Mouse (Mus musculus) forebrain, embryonic 14.5 days (tissue): ENCODE data around the gene Cope. TPM values are rescaled to one million over a fixed set of nuclear protein-coding genes. Genes with fewer than 3 reads are reported as not detected.

ENCODE experiments used
- ATAC-seq: fragments of 200-750 bp; cut with Nextera tagmentation; 2 replicates; pipeline ENCODE4 v1.8.0; 2017; ENCODE audit warnings: mild to moderate bottlenecking, moderate library complexity
- DNase-seq: peaks from one replicate; pipeline ENCODE4 v3.0.0-alpha.2; 2015; ENCODE audit warnings: low spot score
- H3K27ac ChIP-seq: fragments of 300-500 bp; sonication (generic); 2 replicates; pipeline ENCODE4 v1.5.1; 2014; ENCODE audit warnings: low read depth, mild to moderate bottlenecking, control low read depth, low read length, moderate library complexity
- H3K27me3 ChIP-seq: fragments of 300-500 bp; sonication (generic); replicated peaks from 2 replicates; pipeline ENCODE4 v1.6.1; 2014; ENCODE audit warnings: low read length, control low read depth, mixed read lengths; ENCODE audit not compliant: control insufficient read depth, insufficient read depth
- H3K36me3 ChIP-seq: fragments of 300-500 bp; sonication (generic); 2 replicates; pipeline ENCODE4 v1.6.1; 2014; ENCODE audit warnings: low read length, control low read depth; ENCODE audit not compliant: control insufficient read depth, insufficient read depth
- H3K4me1 ChIP-seq: fragments of 300-500 bp; sonication (generic); 2 replicates; pipeline ENCODE4 v1.6.1; 2014; ENCODE audit warnings: antibody characterized with exemption, low read length, control low read depth; ENCODE audit not compliant: control insufficient read depth, insufficient read depth
- H3K4me2 ChIP-seq: fragments of 300-500 bp; sonication (generic); 2 replicates; pipeline ENCODE4 v1.6.1; 2014; ENCODE audit warnings: mild to moderate bottlenecking, control low read depth, low read length
- H3K4me3 ChIP-seq: fragments of 300-500 bp; sonication (generic); 2 replicates; pipeline ENCODE4 v1.5.1; 2014; ENCODE audit warnings: low read depth, low read length, control low read depth
- H3K9ac ChIP-seq: fragments of 300-500 bp; sonication (generic); 2 replicates; pipeline ENCODE4 v1.6.1; 2014; ENCODE audit warnings: mild to moderate bottlenecking, low read length, control low read depth, moderate library complexity
- H3K9me3 ChIP-seq: fragments of 300-500 bp; sonication (generic); replicated peaks from 2 replicates; pipeline ENCODE4 v1.6.1; 2016; ENCODE audit warnings: low read length, control low read depth, mixed read lengths; ENCODE audit not compliant: control insufficient read depth
- WGBS: fragments of 180-500 bp; shearing (Covaris S2); extraction: QIAGEN DNeasy Blood & Tissue Kit; methylation state at CpG from one replicate; pipeline ENCODE4 v1.1.7; 2014; 5-methylcytosine and 5-hydroxymethylcytosine counted together
- polyA plus RNA-seq: library from polyadenylated mRNA; unstranded; fragments of >200 nt; fragmentation: Nextera tagmentation; extraction: Ambion mirVana; gene quantifications from 2 replicates; pipeline ENCODE4 v1.2.1, GENCODE M21; 2014

Cope gene
- polyA plus RNA-seq, 1 experiment from 2014 or later: 332 TPM

DNA sequence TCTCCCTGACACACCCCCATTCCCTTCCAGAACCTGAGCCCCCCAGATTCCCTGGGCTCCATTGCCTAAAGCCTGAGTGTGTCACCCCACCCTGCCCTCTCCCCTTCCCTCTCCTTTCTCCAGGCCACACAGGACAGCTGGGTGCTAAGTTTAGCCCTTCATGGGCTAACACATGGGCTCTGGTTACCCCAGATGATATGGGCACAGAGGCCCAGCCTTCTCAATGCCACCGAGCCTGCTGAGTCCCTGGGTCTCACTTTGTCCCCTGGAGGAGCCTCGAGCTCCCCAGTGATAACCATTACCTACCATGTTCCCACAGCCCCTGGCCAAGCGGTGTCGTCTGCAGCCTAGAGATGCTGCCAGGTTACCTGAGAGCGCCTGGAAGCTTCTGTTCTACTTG, 15.6 kb downstream of the Cope start:
- peak overlapping the region; percentile 46; the same call in 1 of the 2 replicates for H3K4me3 ChIP-seq
- ATAC-seq (no peak), DNase-seq (no peak)
- peaks cover 34% of the 10 kb centered on the region for H3K36me3 ChIP-seq
- no peaks in the 10 kb centered on the region for H3K27me3 ChIP-seq
- H3K9ac ChIP-seq: peak overlapping the region; percentile 45; the same call in 1 of the 2 replicates
- H3K9me3 ChIP-seq: no peaks in the 10 kb centered on the region
- peaks cover 24% of the 10 kb centered on the region for H3K4me1 ChIP-seq
- H3K27ac ChIP-seq: peak overlapping the region; percentile 95
- WGBS: 78% methylated on average over 5 of the region's 5 CpGs
- H3K4me2 ChIP-seq: peak overlapping the region; percentile 84

DNA sequence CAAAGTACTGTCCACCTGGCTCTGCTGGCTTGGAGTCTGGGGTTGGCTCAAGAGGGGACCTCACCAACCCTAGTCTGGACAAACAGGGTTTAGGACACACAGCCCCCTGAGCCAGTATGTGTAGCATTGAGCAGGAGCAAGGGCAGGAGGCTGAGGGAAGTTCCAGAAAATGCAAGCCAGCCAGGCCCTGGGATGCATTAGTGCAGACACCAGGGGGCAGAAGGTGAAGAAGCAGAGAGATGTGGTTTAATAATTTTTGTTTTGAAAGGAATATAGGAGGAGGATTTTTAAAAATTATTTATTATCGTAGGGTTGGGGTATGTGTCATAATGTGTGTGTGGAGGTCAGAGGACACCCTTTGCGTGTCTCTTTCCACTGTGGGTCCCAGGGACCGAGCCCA, 21.4 kb downstream of the Cope start:
- Histone ChIP-seq H3K4me3 (no peak overlapping the region), H3K9me3 (no peaks in the 10 kb centered on the region), H3K27ac (no peak overlapping the region), H3K4me1 (no peaks in the 10 kb centered on the region), H3K27me3 (no peaks in the 10 kb centered on the region), H3K4me2 (no peak overlapping the region), H3K9ac (no peak overlapping the region), H3K36me3 (peaks cover 60% of the 10 kb centered on the region)
- WGBS: 93% methylated on average over 3 of the region's 3 CpGs
- DNase-seq (no peak), ATAC-seq (no peak)

DNA sequence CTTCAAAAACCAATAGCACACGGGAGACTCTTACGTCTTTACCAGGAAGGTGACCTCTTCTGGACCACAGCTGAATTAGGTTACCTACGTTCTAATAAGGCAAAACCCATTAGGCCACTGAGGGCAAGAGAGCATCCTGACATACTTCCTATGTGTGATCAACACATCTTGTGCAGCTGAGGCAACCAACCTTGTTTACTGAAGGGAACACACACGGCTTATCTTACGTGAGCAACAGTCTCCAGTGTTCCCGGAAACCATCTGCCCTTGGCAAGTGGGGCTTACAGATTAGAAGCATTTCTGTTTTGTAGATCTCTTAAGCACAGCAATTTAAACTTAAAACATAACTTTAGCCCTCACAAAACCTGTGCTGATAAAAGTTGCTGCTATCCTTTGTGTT, 25.2 kb downstream of the Cope start:
- 93% methylated on average over 6 of the region's 6 CpGs for WGBS
- DNase-seq (no peak), ATAC-seq (no peak)
- Histone ChIP-seq H3K9ac (no peak overlapping the region), H3K36me3 (peaks cover 68% of the 10 kb centered on the region), H3K4me3 (no peak overlapping the region), H3K9me3 (no peaks in the 10 kb centered on the region), H3K27ac (no peak overlapping the region), H3K4me2 (no peak overlapping the region), H3K4me1 (peaks cover 18% of the 10 kb centered on the region), H3K27me3 (no peaks in the 10 kb centered on the region)

DNA sequence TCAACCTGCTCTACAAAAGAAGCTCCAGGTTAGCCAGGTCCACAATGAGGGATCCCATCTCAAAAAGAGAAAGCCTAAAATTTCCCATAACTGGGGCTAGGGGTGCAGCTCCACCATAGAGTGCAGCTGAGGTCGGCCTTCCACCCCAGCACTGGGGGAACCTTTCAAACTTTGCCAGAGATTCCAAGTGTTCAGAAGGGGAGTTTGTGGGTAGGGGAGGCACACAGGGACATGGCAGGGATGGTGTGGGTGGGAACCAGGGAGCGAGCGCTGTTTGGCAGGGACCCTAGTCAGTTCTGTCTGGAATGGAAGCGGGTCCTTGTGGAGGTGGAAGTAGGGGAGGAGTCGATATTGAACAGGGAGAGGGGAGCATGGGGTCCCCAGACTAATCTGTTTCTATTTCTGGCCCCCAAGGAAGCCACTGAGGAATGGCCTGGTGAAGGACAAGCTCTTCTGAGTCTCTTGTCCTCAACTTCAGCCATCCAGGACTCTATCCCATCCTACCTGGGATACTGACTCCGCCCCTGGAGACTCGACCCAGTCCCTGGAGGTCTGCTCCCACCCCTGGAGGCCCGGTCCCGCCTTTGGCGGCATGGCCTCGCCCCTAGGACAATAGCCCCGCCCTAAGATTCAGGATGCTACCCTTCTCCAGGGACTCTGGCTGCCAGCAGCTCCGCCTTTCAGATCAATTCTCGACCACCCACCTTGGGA, 27.0 kb downstream of the Cope start, which contains the start of gene Gdf1:
Gene Gdf1, plus strand, starts transcription at position 694 of the 711 bp plus-strand sequence.
- peak within 1 kb of the TSS; percentile 28; the same call in 1 of the 2 replicates for H3K4me2 ChIP-seq
- ATAC-seq (no peak), DNase-seq (no peak)
- H3K9ac ChIP-seq: peak within 1 kb of the TSS; percentile 37
- peaks cover 18% of the 10 kb centered on the region for H3K4me1 ChIP-seq
- no peaks in the 10 kb centered on the region for H3K9me3 ChIP-seq
- 29% methylated on average over 14 of the region's 14 CpGs for WGBS
- no peaks in the 10 kb centered on the region for H3K27me3 ChIP-seq
- no peak within 1 kb of the TSS for H3K27ac ChIP-seq
- peaks cover 70% of the 10 kb centered on the region for H3K36me3 ChIP-seq
- no peak within 1 kb of the TSS for H3K4me3 ChIP-seq

DNA sequence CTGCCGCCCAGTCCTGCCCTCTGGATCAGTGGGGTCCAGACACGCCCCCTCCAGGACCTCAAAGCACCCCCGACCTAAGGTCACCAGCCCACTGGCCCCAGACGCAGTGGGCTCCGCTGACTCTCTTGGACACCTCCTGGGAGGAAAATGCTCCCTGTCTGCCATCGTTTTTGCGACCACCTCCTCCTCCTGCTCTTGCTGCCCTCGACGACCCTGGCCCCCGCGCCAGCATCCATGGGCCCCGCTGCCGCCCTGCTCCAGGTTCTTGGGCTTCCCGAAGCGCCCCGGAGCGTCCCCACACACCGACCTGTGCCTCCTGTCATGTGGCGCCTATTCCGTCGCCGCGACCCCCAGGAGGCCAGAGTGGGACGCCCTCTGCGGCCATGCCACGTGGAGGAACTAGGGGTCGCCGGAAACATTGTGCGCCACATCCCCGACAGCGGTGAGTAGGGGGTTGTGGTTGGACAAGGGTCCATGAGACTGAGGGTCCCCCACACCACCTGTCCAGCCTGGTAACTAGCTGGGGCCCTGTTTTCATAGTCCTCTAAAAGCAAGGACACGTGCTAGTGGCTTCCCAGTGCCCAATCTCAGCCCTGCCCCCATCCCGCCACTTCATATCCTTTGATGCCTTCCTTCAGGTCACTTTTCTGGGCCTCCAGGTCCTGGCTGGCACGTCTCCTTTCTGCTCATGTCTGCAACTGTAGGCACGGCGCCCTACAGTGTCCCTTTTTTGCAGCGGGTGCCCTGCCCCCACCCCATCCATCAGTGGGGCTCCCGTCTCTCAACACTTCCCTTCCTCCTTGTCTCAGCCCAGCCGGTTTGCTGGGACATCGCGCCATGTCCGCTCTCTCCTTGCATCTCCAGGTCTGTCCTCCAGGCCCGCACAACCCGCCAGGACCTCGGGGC, 27.8 kb downstream of the Cope start:
- Histone ChIP-seq H3K4me3 (no peak overlapping the region), H3K27me3 (no peaks in the 10 kb centered on the region), H3K4me1 (peaks cover 18% of the 10 kb centered on the region), H3K27ac (no peak overlapping the region), H3K9ac (peak overlapping the region; percentile 37), H3K9me3 (no peaks in the 10 kb centered on the region), H3K36me3 (peaks cover 71% of the 10 kb centered on the region), H3K4me2 (peak overlapping the region; percentile 28; the same call in 1 of the 2 replicates)
- WGBS: 9% methylated on average over 45 of the region's 45 CpGs
- DNase-seq (no peak), ATAC-seq (peak; percentile 10)

DNA sequence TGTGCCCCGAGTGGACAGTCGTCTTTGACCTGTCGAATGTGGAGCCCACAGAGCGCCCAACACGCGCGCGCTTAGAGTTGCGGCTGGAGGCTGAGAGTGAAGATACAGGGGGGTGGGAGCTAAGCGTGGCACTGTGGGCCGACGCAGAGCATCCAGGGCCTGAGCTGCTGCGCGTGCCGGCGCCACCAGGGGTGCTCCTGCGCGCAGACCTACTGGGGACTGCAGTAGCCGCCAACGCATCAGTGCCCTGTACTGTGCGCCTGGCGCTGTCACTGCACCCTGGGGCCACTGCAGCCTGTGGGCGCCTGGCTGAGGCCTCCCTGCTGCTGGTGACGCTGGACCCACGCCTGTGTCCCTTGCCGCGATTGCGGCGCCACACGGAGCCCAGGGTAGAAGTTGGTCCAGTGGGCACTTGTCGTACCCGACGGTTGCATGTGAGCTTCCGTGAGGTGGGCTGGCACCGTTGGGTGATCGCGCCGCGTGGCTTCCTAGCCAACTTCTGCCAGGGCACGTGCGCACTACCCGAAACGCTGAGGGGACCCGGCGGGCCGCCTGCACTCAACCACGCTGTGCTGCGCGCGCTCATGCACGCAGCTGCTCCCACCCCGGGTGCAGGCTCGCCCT, 28.5 kb downstream of the Cope start:
- H3K4me2 ChIP-seq: peak overlapping the region; percentile 28; the same call in 1 of the 2 replicates
- peaks cover 18% of the 10 kb centered on the region for H3K4me1 ChIP-seq
- H3K9me3 ChIP-seq: no peaks in the 10 kb centered on the region
- H3K27me3 ChIP-seq: no peaks in the 10 kb centered on the region
- H3K36me3 ChIP-seq: peaks cover 74% of the 10 kb centered on the region
- no peak overlapping the region for H3K4me3 ChIP-seq
- 0 out of 2 replicates have a peak overlapping the region, but pooled peaks have one; percentile 5 for H3K27ac ChIP-seq
- 30% methylated on average over 53 of the region's 53 CpGs for WGBS
- H3K9ac ChIP-seq: peak overlapping the region; percentile 37
- ATAC-seq (peak; percentile 81), DNase-seq (peak; percentile 71)

DNA sequence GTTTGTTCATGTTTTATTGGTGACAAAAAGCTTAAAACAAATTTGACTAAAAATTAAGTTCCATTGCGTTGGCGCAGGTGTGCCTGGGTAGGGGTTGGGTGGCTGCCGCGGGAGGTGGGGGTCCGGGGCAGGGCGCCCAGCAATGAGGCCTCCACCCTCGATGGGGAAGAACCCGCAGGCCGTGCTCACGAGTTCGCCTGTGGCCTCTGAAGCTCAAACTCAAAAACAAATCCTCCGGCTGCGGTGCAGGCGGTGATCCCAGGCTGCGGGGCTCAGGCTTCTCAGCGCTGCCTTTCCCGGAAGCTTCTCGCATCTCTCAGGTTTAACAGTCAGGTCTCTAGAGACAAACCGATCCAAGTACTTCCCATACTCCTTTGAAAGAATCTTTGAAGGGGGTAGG, 29.2 kb downstream of the Cope start:
- H3K9ac ChIP-seq: peak overlapping the region; percentile 43; the same call in 1 of the 2 replicates
- peaks cover 18% of the 10 kb centered on the region for H3K4me1 ChIP-seq
- peaks cover 81% of the 10 kb centered on the region for H3K36me3 ChIP-seq
- 70% methylated on average over 19 of the region's 19 CpGs for WGBS
- no peaks in the 10 kb centered on the region for H3K27me3 ChIP-seq
- 0 out of 2 replicates have a peak overlapping the region, but pooled peaks have one; percentile 1 for H3K4me2 ChIP-seq
- H3K27ac ChIP-seq: no peak overlapping the region
- ATAC-seq (no peak), DNase-seq (no peak)
- H3K4me3 ChIP-seq: no peak overlapping the region
- H3K9me3 ChIP-seq: no peaks in the 10 kb centered on the region

DNA sequence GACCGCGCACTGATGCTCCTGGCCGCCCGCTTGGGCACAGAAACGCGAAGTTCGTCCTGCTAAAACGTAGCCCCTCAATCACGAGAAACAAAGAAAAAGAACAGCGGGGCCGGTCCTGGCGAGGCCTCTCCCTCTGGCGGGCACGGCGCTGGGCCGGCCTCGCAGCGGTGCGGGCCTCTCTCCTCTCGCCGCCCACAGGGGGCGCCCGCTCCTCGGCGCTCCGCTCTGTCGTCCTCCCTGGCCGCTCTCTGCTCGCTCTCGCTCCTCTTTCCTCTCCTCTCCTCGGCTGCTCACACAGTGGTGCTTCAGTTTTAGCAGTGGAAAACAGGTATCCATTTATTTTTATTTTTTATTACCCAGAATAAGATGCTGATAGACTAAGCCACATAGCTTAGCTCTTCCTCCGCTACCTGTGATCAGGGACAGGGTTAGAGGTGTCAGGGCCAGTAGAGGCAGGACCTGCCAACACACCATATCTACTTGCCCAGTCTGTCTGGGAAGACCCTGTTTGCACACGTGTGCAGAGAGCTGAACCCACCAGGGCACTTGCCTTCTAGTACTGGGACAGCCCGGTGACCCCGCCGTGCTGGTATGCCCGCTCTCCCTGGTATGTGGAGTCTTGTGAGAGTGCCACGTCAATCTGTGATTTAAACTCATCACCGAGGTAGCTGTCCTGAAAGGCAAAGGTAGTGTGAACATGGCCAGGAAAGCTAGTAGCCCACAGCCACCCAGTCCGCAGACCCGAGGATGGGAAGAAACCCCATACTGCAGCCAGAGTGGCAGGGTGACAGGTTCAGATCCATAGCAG, 30.0 kb downstream of the Cope start:
- peaks cover 18% of the 10 kb centered on the region for H3K4me1 ChIP-seq
- no peak overlapping the region for H3K27ac ChIP-seq
- 0 out of 2 replicates have a peak overlapping the region, but pooled peaks have one; percentile 21 for H3K9ac ChIP-seq
- peak overlapping the region; percentile 22; the same call in 1 of the 2 replicates for H3K4me2 ChIP-seq
- H3K4me3 ChIP-seq: no peak overlapping the region
- 21% methylated on average over 41 of the region's 41 CpGs for WGBS
- H3K9me3 ChIP-seq: no peaks in the 10 kb centered on the region
- ATAC-seq (peak; percentile 84), DNase-seq (peak; percentile 85)
- no peaks in the 10 kb centered on the region for H3K27me3 ChIP-seq
- peaks cover 87% of the 10 kb centered on the region for H3K36me3 ChIP-seq
